Mouse (Mus musculus): ENCODE measurements around the gene Anapc5. TPM values are rescaled to one million over a fixed set of nuclear protein-coding genes. Genes with fewer than 3 reads are reported as not detected.
A peak's percentile ranks its signal among the peaks of the same experiment; 100 is the strongest.

Anapc5 gene
- polyA plus RNA-seq, 1 experiment, result 326 TPM

DNA sequence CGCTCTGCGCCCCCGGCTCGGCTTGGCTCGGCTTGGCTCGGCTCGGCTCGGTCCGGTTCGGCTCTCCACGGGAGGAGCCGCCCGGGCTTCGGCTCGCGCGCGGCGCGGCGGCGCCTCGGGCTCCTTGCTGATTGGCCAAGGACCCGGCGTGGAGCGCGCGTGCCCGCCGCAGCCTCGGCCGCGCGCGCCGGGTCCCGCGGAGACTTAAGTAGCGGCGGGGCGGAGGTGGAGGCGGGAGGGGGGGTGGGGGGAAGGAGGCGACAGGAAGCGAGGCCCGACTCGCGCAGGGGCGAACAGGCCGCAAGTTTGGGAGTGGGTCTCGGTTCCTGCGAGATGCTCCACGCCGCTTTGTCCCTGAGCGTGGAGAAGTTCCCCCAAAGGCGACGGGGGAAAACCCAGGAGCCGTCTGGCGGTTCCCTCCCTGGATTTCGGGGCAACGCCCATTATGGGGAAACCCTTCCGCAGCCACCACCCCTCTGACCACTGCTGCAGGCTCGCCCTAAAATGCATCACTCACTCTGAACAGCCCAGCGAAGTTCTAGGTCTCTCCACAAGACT, 41.8 kb downstream of the Anapc5 start, which contains the start of gene Camkk2:
TSS of gene Camkk2 (minus strand) at position 133 of the 558 bp plus-strand sequence.
- TF ChIP-seq POLR2A (IDR thresholded peaks at IDR 0.05; ENCODE audit: borderline replicate concordance, insufficient read depth, low read length), result peak; percentile 50
- TF ChIP-seq CTCF (IDR thresholded peaks at IDR 0.05; ENCODE audit: borderline replicate concordance, insufficient read depth, low read depth, low read length), result no peak
- DNase-seq, result peak; percentile 84 to 89
- Histone ChIP-seq H3K27me3 (ENCODE audit: control insufficient read depth, insufficient read depth, low read length) (no peaks in the 10 kb centered on the region), H3K4me3 (replicated peaks; ENCODE audit: insufficient read depth, low read depth, low read length) (peak within 1 kb of the TSS; percentile 90), H3K27ac (ENCODE audit: insufficient read depth, low read length) (peak within 1 kb of the TSS; percentile 87), H3K4me1 (ENCODE audit: control insufficient read depth, insufficient read depth, low read length) (peaks cover 16% of the 10 kb centered on the region)
- WGBS, result under 1% methylated on average over 59 of the region's 63 CpGs

DNA sequence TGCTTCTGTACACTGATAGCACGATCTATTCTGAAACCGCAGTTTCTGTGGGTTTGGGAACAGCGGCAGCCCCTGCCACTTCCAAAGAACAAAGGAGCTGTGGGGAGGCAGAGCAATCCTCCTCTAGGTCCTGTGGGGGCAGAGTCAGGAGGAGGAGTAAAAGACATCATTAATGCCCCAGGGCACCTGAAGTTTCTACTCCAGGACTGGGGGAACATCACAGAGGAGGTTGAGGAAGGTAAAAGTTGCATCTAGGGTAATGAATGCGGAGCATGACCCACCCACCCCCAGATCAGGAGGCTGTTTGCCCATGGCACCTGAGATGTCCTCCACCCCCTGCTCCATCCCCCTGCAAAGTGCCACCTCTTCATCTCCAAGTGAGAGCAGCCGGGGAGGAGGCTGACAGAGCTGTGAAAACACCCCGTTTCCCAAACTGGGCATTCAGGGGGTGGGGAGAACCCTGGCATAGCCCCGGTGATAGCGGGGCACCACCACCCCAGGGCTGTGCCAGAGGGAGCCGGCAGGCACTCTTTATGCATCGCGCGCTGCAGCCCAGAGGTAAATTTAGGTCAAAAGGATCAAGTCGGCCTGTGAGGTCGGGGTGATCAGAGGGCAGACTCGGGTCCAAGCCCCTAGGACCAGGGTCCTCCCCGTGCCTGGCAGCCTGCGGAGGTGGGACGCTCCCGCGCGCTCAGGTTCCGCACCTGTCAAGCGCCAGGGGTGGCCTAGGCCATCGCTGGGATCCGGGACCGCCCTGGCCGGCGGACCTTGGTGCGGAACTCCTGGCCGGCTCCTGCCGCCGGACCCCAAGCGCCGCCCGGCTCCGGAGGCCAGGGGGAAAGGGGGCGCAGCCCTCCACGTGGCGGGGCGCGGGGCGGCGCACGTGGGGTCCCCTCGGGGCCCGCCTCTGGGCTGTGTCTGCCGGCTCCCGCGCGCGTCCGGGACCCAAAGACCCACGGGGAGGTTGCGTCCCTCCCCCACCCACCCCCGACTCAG, 42.6 kb downstream of the Anapc5 start:
- Histone ChIP-seq H3K4me1 (ENCODE audit: control insufficient read depth, insufficient read depth, low read length) (peaks cover 16% of the 10 kb centered on the region), H3K27ac (ENCODE audit: insufficient read depth, low read length) (peak overlapping the region; percentile 87), H3K4me3 (replicated peaks; ENCODE audit: insufficient read depth, low read depth, low read length) (peak overlapping the region; percentile 64), H3K27me3 (ENCODE audit: control insufficient read depth, insufficient read depth, low read length) (no peaks in the 10 kb centered on the region)
- WGBS, result under 1% methylated on average over 55 of the region's 55 CpGs
- peak; percentile 59 to 68 for DNase-seq
- no peak for TF ChIP-seq CTCF (IDR thresholded peaks at IDR 0.05; ENCODE audit: borderline replicate concordance, insufficient read depth, low read depth, low read length)
- TF ChIP-seq POLR2A (IDR thresholded peaks at IDR 0.05; ENCODE audit: borderline replicate concordance, insufficient read depth, low read length), result no peak

DNA sequence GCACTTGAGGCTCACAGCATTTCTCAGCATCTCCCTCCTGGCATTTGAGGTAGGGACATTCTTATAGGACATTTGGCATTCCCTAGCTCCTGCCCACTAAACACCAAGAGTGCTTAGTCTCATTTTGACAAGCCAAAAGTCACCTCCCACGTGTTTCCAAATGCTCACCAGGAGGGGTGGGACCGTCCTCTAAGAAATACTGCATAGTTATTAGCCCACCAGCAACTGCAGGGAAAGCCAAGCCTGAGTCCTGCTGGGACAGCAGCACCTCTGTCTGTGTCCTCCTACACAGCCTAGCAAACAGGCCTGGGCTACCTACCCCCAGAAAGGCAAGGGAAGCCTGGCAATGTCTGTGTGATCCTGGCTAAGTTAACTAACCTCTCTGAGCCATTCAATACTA, 43.8 kb downstream of the Anapc5 start:
- DNase-seq, result peak in 1 of 2 experiments; percentile 35
- Histone ChIP-seq H3K4me3 (replicated peaks; ENCODE audit: insufficient read depth, low read depth, low read length) (peak overlapping the region; percentile 64), H3K27me3 (ENCODE audit: control insufficient read depth, insufficient read depth, low read length) (no peaks in the 10 kb centered on the region), H3K27ac (ENCODE audit: insufficient read depth, low read length) (peak overlapping the region; percentile 87), H3K4me1 (ENCODE audit: control insufficient read depth, insufficient read depth, low read length) (peaks cover 17% of the 10 kb centered on the region)
- WGBS, result 19% methylated on average over 2 of the region's 2 CpGs
- TF ChIP-seq CTCF (IDR thresholded peaks at IDR 0.05; ENCODE audit: borderline replicate concordance, insufficient read depth, low read depth, low read length) (no peak), POLR2A (IDR thresholded peaks at IDR 0.05; ENCODE audit: borderline replicate concordance, insufficient read depth, low read length) (no peak)

DNA sequence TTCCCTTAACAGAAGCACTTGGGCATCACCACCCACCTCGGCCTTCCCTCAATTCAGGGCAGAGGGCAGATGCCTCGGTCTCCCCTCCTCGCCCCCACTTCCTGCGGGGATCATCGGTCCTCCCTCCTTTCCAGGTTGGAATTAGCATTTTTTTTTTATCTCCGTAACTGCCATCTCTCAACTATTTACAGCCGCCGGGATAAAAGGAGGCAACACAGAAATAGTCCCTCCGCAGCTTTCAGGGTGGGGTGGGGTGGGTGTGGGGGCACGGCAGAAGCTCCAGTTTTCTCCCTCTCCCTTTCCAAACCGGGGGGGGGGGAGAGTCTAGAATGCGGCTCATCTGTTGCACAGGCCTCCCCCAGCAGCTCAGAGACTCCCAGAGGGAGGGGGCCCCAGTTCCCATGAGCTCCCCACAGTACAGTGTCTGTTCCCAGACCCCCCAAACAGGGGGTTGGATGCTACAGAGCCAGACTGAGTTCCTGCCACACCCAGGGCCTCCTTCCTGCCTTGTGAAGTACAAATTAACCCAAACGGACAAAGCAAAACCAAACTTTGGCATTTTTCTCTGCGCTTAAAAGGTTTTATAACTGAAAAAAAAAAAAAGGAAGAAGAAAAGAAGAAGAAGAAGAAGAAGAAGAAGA, 45.4 kb downstream of the Anapc5 start:
- H3K27me3 ChIP-seq (ENCODE audit: control insufficient read depth, insufficient read depth, low read length), result no peaks in the 10 kb centered on the region
- 51% methylated on average over 14 of the region's 14 CpGs for WGBS
- no peak for DNase-seq
- peak overlapping the region; percentile 70 for H3K27ac ChIP-seq (ENCODE audit: insufficient read depth, low read length)
- TF ChIP-seq CTCF (IDR thresholded peaks at IDR 0.05; ENCODE audit: borderline replicate concordance, insufficient read depth, low read depth, low read length), result no peak
- no peak for TF ChIP-seq POLR2A (IDR thresholded peaks at IDR 0.05; ENCODE audit: borderline replicate concordance, insufficient read depth, low read length)
- H3K4me1 ChIP-seq (ENCODE audit: control insufficient read depth, insufficient read depth, low read length), result peaks cover 24% of the 10 kb centered on the region
- peak overlapping the region; percentile 20 for H3K4me3 ChIP-seq (replicated peaks; ENCODE audit: insufficient read depth, low read depth, low read length)

DNA sequence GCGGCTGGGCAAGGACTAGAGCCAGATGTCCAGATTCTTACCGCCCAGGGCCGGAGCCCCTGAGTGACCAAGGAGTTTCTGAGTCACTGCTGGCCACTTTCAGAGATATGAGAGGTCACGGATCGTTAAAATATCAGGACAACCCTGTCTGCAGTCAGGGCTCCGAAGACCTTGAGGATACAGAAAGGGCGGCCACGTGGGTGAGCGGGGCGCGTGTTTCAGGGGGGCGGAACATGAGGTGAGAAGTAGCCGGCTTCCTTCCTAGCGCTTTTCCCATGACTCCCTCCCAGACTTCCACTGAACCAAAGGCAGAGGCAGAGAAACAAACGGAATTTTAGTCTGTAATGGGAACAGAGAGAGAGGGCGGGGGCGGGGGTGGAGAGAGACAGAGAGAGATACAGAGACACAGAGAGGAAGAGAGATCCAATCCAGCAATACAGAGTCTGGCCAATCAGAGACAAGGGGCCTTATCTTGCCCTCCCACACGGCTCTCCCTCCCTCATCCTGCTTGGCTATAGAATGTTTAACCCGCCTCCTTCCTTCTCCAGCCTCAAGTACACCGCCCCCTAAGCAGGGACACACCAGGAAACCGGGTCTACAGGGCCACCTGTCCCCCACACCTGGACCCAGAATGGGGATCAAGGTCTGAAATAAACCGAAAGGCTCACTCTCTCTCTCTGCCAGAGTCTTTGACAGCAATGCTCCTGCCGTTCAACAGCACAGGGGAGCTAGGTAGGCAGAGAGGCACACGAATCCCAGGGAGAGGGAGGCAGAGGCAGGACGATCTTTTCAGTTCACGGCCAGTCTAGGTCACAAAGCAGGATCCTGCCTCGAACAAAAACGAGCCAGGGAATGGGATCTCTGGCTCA, 46.2 kb downstream of the Anapc5 start:
- WGBS, result 38% methylated on average over 28 of the region's 28 CpGs
- peaks cover 32% of the 10 kb centered on the region for H3K4me1 ChIP-seq (ENCODE audit: control insufficient read depth, insufficient read depth, low read length)
- peak overlapping the region; percentile 20 for H3K4me3 ChIP-seq (replicated peaks; ENCODE audit: insufficient read depth, low read depth, low read length)
- no peaks in the 10 kb centered on the region for H3K27me3 ChIP-seq (ENCODE audit: control insufficient read depth, insufficient read depth, low read length)
- TF ChIP-seq CTCF (IDR thresholded peaks at IDR 0.05; ENCODE audit: borderline replicate concordance, insufficient read depth, low read depth, low read length) (no peak), POLR2A (IDR thresholded peaks at IDR 0.05; ENCODE audit: borderline replicate concordance, insufficient read depth, low read length) (no peak)
- peak; percentile 56 to 58 for DNase-seq
- H3K27ac ChIP-seq (ENCODE audit: insufficient read depth, low read length), result peak overlapping the region; percentile 70

DNA sequence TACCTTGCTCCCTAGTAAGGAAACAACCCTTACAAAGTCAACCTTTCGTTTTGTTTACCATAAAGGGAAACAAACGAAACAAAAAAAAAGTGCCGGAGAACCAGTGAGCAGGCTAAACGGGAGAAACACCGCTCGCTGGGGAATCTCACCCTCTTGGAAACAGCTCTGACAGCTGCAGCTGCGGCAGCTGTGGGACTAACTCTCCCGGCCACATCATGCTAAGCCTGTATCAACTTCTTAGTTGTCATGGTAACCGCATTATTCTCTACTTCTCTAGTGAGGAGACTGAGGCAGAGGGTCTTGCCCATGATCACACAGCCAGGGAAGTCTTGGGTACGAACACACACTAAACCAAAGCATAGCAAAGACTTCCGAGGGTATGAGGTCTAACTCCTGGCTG, 47.4 kb downstream of the Anapc5 start:
- Histone ChIP-seq H3K27me3 (ENCODE audit: control insufficient read depth, insufficient read depth, low read length) (no peaks in the 10 kb centered on the region), H3K27ac (ENCODE audit: insufficient read depth, low read length) (0 out of 2 replicates have a peak overlapping the region, but pooled peaks have one; percentile 10), H3K4me3 (replicated peaks; ENCODE audit: insufficient read depth, low read depth, low read length) (no peak overlapping the region), H3K4me1 (ENCODE audit: control insufficient read depth, insufficient read depth, low read length) (peaks cover 42% of the 10 kb centered on the region)
- WGBS, result 80% methylated on average over 11 of the region's 11 CpGs
- no peak for TF ChIP-seq POLR2A (IDR thresholded peaks at IDR 0.05; ENCODE audit: borderline replicate concordance, insufficient read depth, low read length)
- no peak for TF ChIP-seq CTCF (IDR thresholded peaks at IDR 0.05; ENCODE audit: borderline replicate concordance, insufficient read depth, low read depth, low read length)
- DNase-seq, result no peak

DNA sequence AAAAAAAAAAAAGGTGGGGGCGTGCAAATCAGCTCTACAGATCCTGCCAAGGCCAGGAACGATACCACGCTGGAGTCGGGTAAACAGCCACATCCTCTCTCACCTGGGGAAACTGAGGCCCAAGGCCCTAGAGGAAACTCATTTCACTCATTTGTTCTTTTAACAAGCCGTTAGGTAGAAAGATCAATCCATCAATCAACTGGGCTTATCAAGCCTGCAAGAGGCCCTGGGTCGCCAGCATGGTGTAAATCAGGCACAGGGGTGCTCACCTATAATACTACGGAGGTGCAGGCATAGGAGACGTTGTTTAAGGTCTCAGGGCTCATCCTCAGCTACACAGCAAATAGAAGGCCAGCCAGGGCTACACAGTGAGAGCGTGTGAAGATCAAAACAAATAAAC, 49.7 kb downstream of the Anapc5 start:
- H3K4me1 ChIP-seq (ENCODE audit: control insufficient read depth, insufficient read depth, low read length), result peaks cover 49% of the 10 kb centered on the region
- H3K27me3 ChIP-seq (ENCODE audit: control insufficient read depth, insufficient read depth, low read length), result no peaks in the 10 kb centered on the region
- H3K27ac ChIP-seq (ENCODE audit: insufficient read depth, low read length), result peak overlapping the region; percentile 78
- H3K4me3 ChIP-seq (replicated peaks; ENCODE audit: insufficient read depth, low read depth, low read length), result no peak overlapping the region
- DNase-seq, result no peak
- WGBS, result 19% methylated on average over 9 of the region's 9 CpGs
- TF ChIP-seq CTCF (IDR thresholded peaks at IDR 0.05; ENCODE audit: borderline replicate concordance, insufficient read depth, low read depth, low read length), result no peak
- no peak for TF ChIP-seq POLR2A (IDR thresholded peaks at IDR 0.05; ENCODE audit: borderline replicate concordance, insufficient read depth, low read length)
